In the genomic region with DNA sequence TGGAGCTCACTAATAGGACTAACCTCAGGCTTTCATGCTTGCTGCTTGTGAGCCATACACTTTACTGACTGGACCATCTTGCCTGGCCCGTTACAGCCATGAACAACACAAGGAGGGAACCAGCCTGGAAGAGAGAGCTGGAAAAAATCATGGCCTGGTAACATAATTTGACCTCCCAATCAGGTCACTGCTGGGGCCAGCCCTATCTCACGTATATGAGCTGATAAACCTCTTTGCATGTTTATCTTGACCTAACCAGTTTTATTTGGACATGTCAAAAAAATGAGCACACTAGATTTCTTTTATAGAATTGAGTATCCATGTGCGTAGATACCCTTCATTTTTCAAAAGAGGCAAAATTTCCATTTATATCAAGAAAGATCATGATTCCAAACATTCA, we compare ENCODE assay signal across 24 mouse cellular contexts.
A peak's percentile ranks its signal among the peaks of the same experiment; 100 is the strongest.
DNase-seq lines count a peak whose midpoint lies in the region; ATAC-seq lines count a peak whose summit lies in the region.
"Had no signal": no experiment of that assay in that cellular context is flagged by ENCODE, and none has a peak within 500 bp of the region (broad histone marks: within the 10 kb centered on the region; RNA-seq: fewer than 3 reads in every experiment).

No protein-coding gene starts in this region.

- no peak overlapping the region for H3K4me3 ChIP-seq in midbrain, embryonic 11.5 days (ENCODE audit: low read depth, low read length)
- no peak overlapping the region for H3K4me3 ChIP-seq in midbrain, embryonic 13.5 days (replicated peaks)
- no peak overlapping the region for H3K4me3 ChIP-seq in stomach, embryonic 14.5 days (ENCODE audit: low read depth, low read length)
- H3K4me3 ChIP-seq in stomach, embryonic 16.5 days (replicated peaks; ENCODE audit: low read length) = no peak overlapping the region
- H3K4me3 ChIP-seq: embryonic facial prominence, embryonic 10.5 days; embryonic facial prominence, embryonic 12.5 days; forebrain, embryonic 13.5 days; forebrain, embryonic 15.5 days had no signal

- H3K4me1 ChIP-seq in midbrain, embryonic 11.5 days (ENCODE audit: control insufficient read depth, insufficient read depth, low read length) = no peaks in the 10 kb centered on the region
- H3K4me1 ChIP-seq in midbrain, embryonic 13.5 days (replicated peaks) = 0 out of 2 replicates have a peak, but pooled peaks cover 6% of the 10 kb centered on the region
- no peaks in the 10 kb centered on the region for H3K4me1 ChIP-seq in stomach, embryonic 14.5 days (ENCODE audit: control insufficient read depth, insufficient read depth, low read length)
- H3K4me1 ChIP-seq in stomach, embryonic 16.5 days (ENCODE audit: control insufficient read depth, insufficient read depth, low read length) = no peaks in the 10 kb centered on the region
- H3K4me1 ChIP-seq: embryonic facial prominence, embryonic 10.5 days had no signal

- H3K27ac ChIP-seq in midbrain, embryonic 11.5 days (ENCODE audit: low read depth, low read length) = no peak overlapping the region
- no peak overlapping the region for H3K27ac ChIP-seq in midbrain, embryonic 13.5 days
- no peak overlapping the region for H3K27ac ChIP-seq in stomach, embryonic 14.5 days (ENCODE audit: low read length)
- H3K27ac ChIP-seq in stomach, embryonic 16.5 days (ENCODE audit: low read length) = no peak overlapping the region
- H3K27ac ChIP-seq: embryonic facial prominence, embryonic 10.5 days; embryonic facial prominence, embryonic 12.5 days; forebrain, embryonic 13.5 days; forebrain, embryonic 15.5 days had no signal

- no peak overlapping the region for H3K4me2 ChIP-seq in midbrain, embryonic 11.5 days
- H3K4me2 ChIP-seq in midbrain, embryonic 13.5 days (replicated peaks) = no peak overlapping the region
- H3K4me2 ChIP-seq in stomach, embryonic 14.5 days (replicated peaks; ENCODE audit: low read depth, low read length) = no peak overlapping the region
- H3K4me2 ChIP-seq in stomach, embryonic 16.5 days (ENCODE audit: low read depth, low read length) = no peak overlapping the region
- H3K4me2 ChIP-seq: embryonic facial prominence, embryonic 12.5 days; forebrain, embryonic 13.5 days; forebrain, embryonic 15.5 days had no signal

- no peak for ATAC-seq in midbrain, embryonic 11.5 days (ENCODE audit: low FRiP score)
- ATAC-seq in midbrain, embryonic 13.5 days = no peak
- peak; percentile 59 for ATAC-seq in stomach, embryonic 14.5 days (ENCODE audit: insufficient number of reproducible peaks, insufficient read depth, low FRiP score, low read depth)
- ATAC-seq in stomach, embryonic 16.5 days (ENCODE audit: insufficient read depth, low FRiP score) = peak; percentile 61; the same call in 1 of the 2 replicates
- no peak for ATAC-seq in megakaryocyte progenitor cell, adult 5-6 weeks (replicated peaks; ENCODE audit: poor library complexity)
- ATAC-seq: activated CD4-positive, CD25-positive, alpha-beta regulatory T cell, adult 4 months; CD4-positive, CD25-positive, alpha-beta regulatory T cell, adult 4 months; forebrain, embryonic 15.5 days; Patski had no signal

- 73% methylated on average over 3 of the region's 3 CpGs for WGBS in midbrain, embryonic 11.5 days
- 80% methylated on average over 3 of the region's 3 CpGs for WGBS in midbrain, embryonic 13.5 days
- 52% methylated on average over 3 of the region's 3 CpGs for WGBS in stomach, embryonic 14.5 days
- 47% methylated on average over 3 of the region's 3 CpGs for WGBS in stomach, embryonic 16.5 days

- no peaks in the 10 kb centered on the region for H3K27me3 ChIP-seq in midbrain, embryonic 11.5 days (ENCODE audit: control insufficient read depth, insufficient read depth, low read length)
- no peaks in the 10 kb centered on the region for H3K27me3 ChIP-seq in midbrain, embryonic 13.5 days
- no peaks in the 10 kb centered on the region for H3K27me3 ChIP-seq in stomach, embryonic 14.5 days (ENCODE audit: control insufficient read depth, insufficient read depth, low read length)
- no peaks in the 10 kb centered on the region for H3K27me3 ChIP-seq in stomach, embryonic 16.5 days (ENCODE audit: control insufficient read depth, insufficient read depth, low read length)
- H3K27me3 ChIP-seq: CH12.LX; embryonic facial prominence, embryonic 12.5 days; forebrain, embryonic 13.5 days; forebrain, embryonic 15.5 days had no signal

- no peaks in the 10 kb centered on the region for H3K9me3 ChIP-seq in midbrain, embryonic 11.5 days (ENCODE audit: control insufficient read depth, low read length)
- no peaks in the 10 kb centered on the region for H3K9me3 ChIP-seq in midbrain, embryonic 13.5 days
- no peaks in the 10 kb centered on the region for H3K9me3 ChIP-seq in stomach, embryonic 14.5 days (ENCODE audit: control insufficient read depth, low read depth, low read length)
- no peaks in the 10 kb centered on the region for H3K9me3 ChIP-seq in stomach, embryonic 16.5 days (replicated peaks; ENCODE audit: control insufficient read depth, low read length)
- H3K9me3 ChIP-seq: embryonic facial prominence, embryonic 10.5 days; embryonic facial prominence, embryonic 12.5 days; forebrain, embryonic 13.5 days; forebrain, embryonic 15.5 days had no signal

- no peaks in the 10 kb centered on the region for H3K36me3 ChIP-seq in midbrain, embryonic 11.5 days (ENCODE audit: control insufficient read depth, insufficient read depth, low read length)
- H3K36me3 ChIP-seq in midbrain, embryonic 13.5 days = no peaks in the 10 kb centered on the region
- no peaks in the 10 kb centered on the region for H3K36me3 ChIP-seq in stomach, embryonic 14.5 days (ENCODE audit: control insufficient read depth, insufficient read depth, low read length)
- no peaks in the 10 kb centered on the region for H3K36me3 ChIP-seq in stomach, embryonic 16.5 days (ENCODE audit: control insufficient read depth, insufficient read depth, low read length)
- H3K36me3 ChIP-seq: embryonic facial prominence, embryonic 10.5 days; embryonic facial prominence, embryonic 12.5 days; forebrain, embryonic 15.5 days; G1E had no signal

- no peak overlapping the region for H3K9ac ChIP-seq in midbrain, embryonic 11.5 days (ENCODE audit: low read length)
- H3K9ac ChIP-seq in midbrain, embryonic 13.5 days (replicated peaks) = no peak overlapping the region
- H3K9ac ChIP-seq in stomach, embryonic 14.5 days (replicated peaks; ENCODE audit: low read depth, low read length) = no peak overlapping the region
- no peak overlapping the region for H3K9ac ChIP-seq in stomach, embryonic 16.5 days (ENCODE audit: low read length)
- H3K9ac ChIP-seq: embryonic facial prominence, embryonic 12.5 days; forebrain, embryonic 13.5 days; forebrain, embryonic 15.5 days; forebrain, postnatal 0 days had no signal

- DNase-seq in midbrain, embryonic 11.5 days (ENCODE audit: low spot score, missing footprints) = peak; percentile 69
- DNase-seq in adrenal gland, postnatal 14 days = no peak
- DNase-seq: adrenal gland, adult 8-10 months; adrenal gland, postnatal 25 days; B cell, adult 2 months; cerebellum, adult 11 months; cerebellum, adult 18-20 months; cerebellum, adult 9-10 months; cerebellum, postnatal 10 days; cerebellum, postnatal 25 days; forebrain, postnatal 0 days had no signal

Comparison
In these comparisons a context has a peak if more than half of its experiments do, and no peak if none do; other contexts are left out.
1. ATAC-seq: peak in stomach, embryonic 14.5 days (single experiment) and stomach, embryonic 16.5 days (single experiment); none in midbrain, embryonic 11.5 days (single experiment), midbrain, embryonic 13.5 days (single experiment) and megakaryocyte progenitor cell, adult 5-6 weeks (single experiment).